Mouse (Mus musculus) neural tube, embryonic 12.5 days (tissue): ENCODE results near the gene A230050P20Rik. TPM values are rescaled to one million over a fixed set of nuclear protein-coding genes. Genes with fewer than 3 reads are reported as not detected.

Experiments
- ATAC-seq: fragments of 200-750 bp; cut with Nextera tagmentation; 2 replicates; pipeline ENCODE4 v1.8.0; 2017; ENCODE audit warnings: low read depth, mild to moderate bottlenecking, moderate TSS enrichment, moderate library complexity; ENCODE audit not compliant: low FRiP score
- H3K27ac ChIP-seq: fragments of 300-500 bp; sonication (generic); 2 replicates; pipeline ENCODE4 v1.5.1; 2016
- H3K27me3 ChIP-seq: fragments of 300-500 bp; sonication (generic); replicated peaks from 2 replicates; pipeline ENCODE4 v1.6.1; 2016; ENCODE audit warnings: mild to moderate bottlenecking
- H3K36me3 ChIP-seq: fragments of 300-500 bp; sonication (generic); 2 replicates; pipeline ENCODE4 v1.6.1; 2016; ENCODE audit warnings: mild to moderate bottlenecking
- H3K4me1 ChIP-seq: fragments of 300-500 bp; sonication (generic); 2 replicates; pipeline ENCODE4 v1.6.1; 2016
- H3K4me2 ChIP-seq: fragments of 300-500 bp; sonication (generic); replicated peaks from 2 replicates; pipeline ENCODE4 v1.6.1; 2016; ENCODE audit warnings: mild to moderate bottlenecking
- H3K4me3 ChIP-seq: fragments of 300-500 bp; sonication (generic); 2 replicates; pipeline ENCODE4 v1.5.1; 2016
- H3K9ac ChIP-seq: fragments of 300-500 bp; sonication (generic); 2 replicates; pipeline ENCODE4 v1.6.1; 2016; ENCODE audit warnings: mild to moderate bottlenecking
- H3K9me3 ChIP-seq: fragments of 300-500 bp; sonication (generic); 2 replicates; pipeline ENCODE4 v1.6.1; 2016; ENCODE audit warnings: mild to moderate bottlenecking
- WGBS: fragments of 180-500 bp; shearing (Covaris S2); methylation state at CpG from one replicate; pipeline ENCODE4 v1.1.7; 2016; 5-methylcytosine and 5-hydroxymethylcytosine counted together
- polyA plus RNA-seq: library from polyadenylated mRNA; unstranded; fragments of >200 nt; fragmentation: Nextera tagmentation; extraction: Ambion mirVana; gene quantifications from 2 replicates; pipeline ENCODE4 v1.2.1, GENCODE M21; 2016

The A230050P20Rik gene
- polyA plus RNA-seq, 1 experiment from 2014 or later: 1.6 TPM

- peaks cover 52% of the 10 kb centered on the region for H3K36me3 ChIP-seq
- H3K4me1 ChIP-seq: peaks cover 6% of the 10 kb centered on the region; the same call in 1 of the 2 replicates
- no peaks in the 10 kb centered on the region for H3K27me3 ChIP-seq
- H3K4me2 ChIP-seq: peak overlapping the region; percentile 86
- no peak overlapping the region for H3K4me3 ChIP-seq
- H3K27ac ChIP-seq: no peak overlapping the region
- 86% methylated on average over 29 of the region's 29 CpGs for WGBS
- 0 out of 2 replicates have a peak, but pooled peaks cover 3% of the 10 kb centered on the region for H3K9me3 ChIP-seq
- ATAC-seq: no peak
- H3K9ac ChIP-seq: no peak overlapping the region
Measured at GRCm38 (mm10) chr9:20889185-20890141, 21.0 kb downstream of the A230050P20Rik start.

DNA sequence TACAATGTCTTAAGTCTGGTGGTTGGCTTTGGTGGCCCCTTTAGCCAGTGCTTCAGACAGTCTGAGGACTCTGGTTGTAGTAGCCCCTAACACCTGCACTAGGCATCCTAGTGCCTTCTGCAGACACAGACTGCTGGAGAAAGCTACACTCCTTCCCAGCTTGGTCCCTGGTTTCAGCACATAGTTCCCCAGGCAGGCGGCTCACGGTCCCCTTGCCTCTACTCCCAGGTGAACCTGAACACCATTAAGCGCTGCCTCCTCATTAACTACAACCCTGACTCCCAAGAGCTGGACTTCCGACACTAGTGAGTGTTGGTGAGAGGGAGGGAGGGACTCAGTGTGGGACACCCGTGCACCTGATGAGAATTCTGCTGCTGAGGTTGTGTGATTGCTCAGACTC lies 22.0 kb downstream of the A230050P20Rik start:
- Histone ChIP-seq H3K4me3 (no peak overlapping the region), H3K9me3 (no peaks in the 10 kb centered on the region), H3K4me1 (peaks cover 6% of the 10 kb centered on the region; the same call in 1 of the 2 replicates), H3K27ac (no peak overlapping the region), H3K9ac (no peak overlapping the region), H3K4me2 (no peak overlapping the region), H3K27me3 (no peaks in the 10 kb centered on the region), H3K36me3 (peaks cover 61% of the 10 kb centered on the region)
- ATAC-seq: no peak
- WGBS: 91% methylated on average over 5 of the region's 5 CpGs

GRCm38 (mm10) chr9:20891339-20892103 lies 23.1 kb downstream of the A230050P20Rik start:
- H3K4me2 ChIP-seq: no peak overlapping the region
- no peaks in the 10 kb centered on the region for H3K27me3 ChIP-seq
- 81% methylated on average over 26 of the region's 26 CpGs for whole genome bisulfite sequencing
- no peak overlapping the region for H3K4me3 ChIP-seq
- H3K36me3 ChIP-seq: peaks cover 72% of the 10 kb centered on the region
- H3K4me1 ChIP-seq: peaks cover 6% of the 10 kb centered on the region; the same call in 1 of the 2 replicates
- ATAC-seq: no peak
- no peak overlapping the region for H3K27ac ChIP-seq
- H3K9ac ChIP-seq: no peak overlapping the region
- H3K9me3 ChIP-seq: no peaks in the 10 kb centered on the region

- ATAC-seq: no peak
- Histone ChIP-seq H3K4me3 (no peak overlapping the region), H3K36me3 (peaks cover 79% of the 10 kb centered on the region), H3K4me1 (peaks cover 8% of the 10 kb centered on the region), H3K27me3 (no peaks in the 10 kb centered on the region), H3K9me3 (no peaks in the 10 kb centered on the region), H3K4me2 (no peak overlapping the region), H3K27ac (no peak overlapping the region), H3K9ac (no peak overlapping the region)
- 77% methylated on average over 5 of the region's 5 CpGs for WGBS
Measured at GRCm38 (mm10) chr9:20892104-20892653, 23.7 kb downstream of the A230050P20Rik start.

GRCm38 (mm10) chr9:20893069-20893468 lies 24.6 kb downstream of the A230050P20Rik start:
- Histone ChIP-seq H3K27ac (no peak overlapping the region), H3K9me3 (no peaks in the 10 kb centered on the region), H3K4me3 (no peak overlapping the region), H3K4me2 (no peak overlapping the region), H3K9ac (no peak overlapping the region), H3K36me3 (peaks cover 80% of the 10 kb centered on the region), H3K4me1 (peaks cover 17% of the 10 kb centered on the region), H3K27me3 (no peaks in the 10 kb centered on the region)
- ATAC-seq: no peak
- WGBS: 68% methylated on average over 5 of the region's 5 CpGs

- H3K36me3 ChIP-seq: peaks cover 80% of the 10 kb centered on the region
- no peak overlapping the region for H3K9ac ChIP-seq
- H3K4me3 ChIP-seq: no peak overlapping the region
- no peaks in the 10 kb centered on the region for H3K9me3 ChIP-seq
- ATAC-seq: no peak
- no peaks in the 10 kb centered on the region for H3K27me3 ChIP-seq
- H3K4me1 ChIP-seq: peaks cover 16% of the 10 kb centered on the region
- H3K4me2 ChIP-seq: no peak overlapping the region
- 84% methylated on average over 13 of the region's 13 CpGs for WGBS
- H3K27ac ChIP-seq: no peak overlapping the region
Measured at GRCm38 (mm10) chr9:20893590-20894343, 25.3 kb downstream of the A230050P20Rik start.

DNA sequence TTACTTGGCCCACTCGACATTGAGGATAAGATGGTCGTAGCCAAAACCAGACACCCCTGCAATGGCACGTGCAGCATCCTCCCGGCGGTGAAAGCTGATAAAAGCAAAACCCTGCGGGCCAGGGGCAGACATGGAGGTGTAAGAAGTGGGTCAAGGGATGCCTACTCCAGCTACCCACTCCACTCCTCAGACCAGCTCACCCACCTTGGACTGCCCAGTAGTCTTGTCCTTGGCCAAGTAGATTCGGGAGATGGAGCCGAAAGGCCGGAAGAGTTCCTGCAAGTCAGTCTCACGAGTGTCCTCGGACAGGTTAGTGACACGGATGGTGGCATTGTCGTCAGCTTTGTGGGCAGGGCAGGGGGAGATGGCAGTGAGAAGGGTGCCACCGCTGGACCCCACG lies 26.2 kb downstream of the A230050P20Rik start:
- Histone ChIP-seq H3K4me3 (no peak overlapping the region), H3K4me2 (no peak overlapping the region), H3K36me3 (peaks cover 77% of the 10 kb centered on the region), H3K27me3 (no peaks in the 10 kb centered on the region), H3K9ac (no peak overlapping the region), H3K4me1 (peaks cover 12% of the 10 kb centered on the region), H3K27ac (no peak overlapping the region), H3K9me3 (no peaks in the 10 kb centered on the region)
- WGBS: 91% methylated on average over 15 of the region's 15 CpGs
- ATAC-seq: no peak

DNA sequence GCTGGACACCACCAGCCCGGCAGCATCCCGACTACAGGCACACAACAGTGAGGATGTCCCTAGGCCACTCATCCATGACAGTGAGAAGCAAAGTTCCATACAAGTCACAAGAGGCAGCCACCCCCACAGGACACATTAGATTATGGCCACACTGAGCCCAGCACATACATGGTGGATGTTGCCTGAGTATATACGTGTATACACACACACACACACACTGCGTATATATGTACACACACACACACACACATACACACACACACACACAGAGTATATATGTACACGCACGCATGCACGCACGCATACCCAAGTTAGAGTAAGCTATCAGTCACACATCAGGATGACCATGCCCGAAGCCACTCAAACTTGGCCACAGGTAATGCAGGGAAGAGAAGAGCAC lies 26.9 kb downstream of the A230050P20Rik start:
- ATAC-seq: no peak
- no peaks in the 10 kb centered on the region for H3K9me3 ChIP-seq
- H3K9ac ChIP-seq: no peak overlapping the region
- peaks cover 12% of the 10 kb centered on the region for H3K4me1 ChIP-seq
- H3K27ac ChIP-seq: no peak overlapping the region
- H3K27me3 ChIP-seq: no peaks in the 10 kb centered on the region
- 96% methylated on average over 9 of the region's 9 CpGs for WGBS
- H3K36me3 ChIP-seq: peaks cover 69% of the 10 kb centered on the region
- H3K4me2 ChIP-seq: no peak overlapping the region
- H3K4me3 ChIP-seq: no peak overlapping the region

- Histone ChIP-seq H3K9ac (peak overlapping the region; percentile 93), H3K36me3 (peaks cover 44% of the 10 kb centered on the region), H3K27me3 (no peaks in the 10 kb centered on the region), H3K4me3 (peak overlapping the region; percentile 98), H3K4me2 (peak overlapping the region; percentile 89), H3K9me3 (no peaks in the 10 kb centered on the region), H3K27ac (no peak overlapping the region; the same call in 1 of the 2 replicates), H3K4me1 (peaks cover 12% of the 10 kb centered on the region)
- WGBS: 5% methylated on average over 30 of the region's 39 CpGs
- ATAC-seq: peak; percentile 58; the same call in 1 of the 2 replicates
Measured at GRCm38 (mm10) chr9:20897736-20898510, 29.5 kb downstream of the A230050P20Rik start.

GRCm38 (mm10) chr9:20898511-20899073 lies 30.1 kb downstream of the A230050P20Rik start, which contains the start of gene Eif3g:
Gene Eif3g (minus strand): TSS chr9:20898623.
- Histone ChIP-seq H3K4me1 (peaks cover 12% of the 10 kb centered on the region), H3K27ac (no peak within 1 kb of the TSS; the same call in 1 of the 2 replicates)
- WGBS: 6% methylated on average over 34 of the region's 34 CpGs

More at GRCm38 (mm10) chr9:20898511-20899073, 30.1 kb downstream of the A230050P20Rik start, which contains the start of gene Eif3g:
- Histone ChIP-seq H3K4me3 (peak within 1 kb of the TSS; percentile 98), H3K36me3 (peaks cover 37% of the 10 kb centered on the region), H3K27me3 (no peaks in the 10 kb centered on the region), H3K4me2 (peak within 1 kb of the TSS; percentile 89), H3K9me3 (no peaks in the 10 kb centered on the region), H3K9ac (peak within 1 kb of the TSS; percentile 93)
- peak; percentile 85 for ATAC-seq
